Mouse (Mus musculus) ES-Bruce4 (cell line): ENCODE data around the gene Glrb. TPM values are rescaled to one million over a fixed set of nuclear protein-coding genes. Genes with fewer than 3 reads are reported as not detected.

Experiments
- H3K27ac ChIP-seq: 2 replicates; pipeline ENCODE4 v1.5.1; 2012; ENCODE audit warnings: low read length, inconsistent platforms; ENCODE audit not compliant: insufficient read depth
- H3K27me3 ChIP-seq: 2 replicates; pipeline ENCODE4 v1.6.1; 2012; ENCODE audit warnings: mild to moderate bottlenecking, low read length, inconsistent platforms; ENCODE audit not compliant: control insufficient read depth, poor library complexity, insufficient read depth, severe bottlenecking
- H3K36me3 ChIP-seq: 2 replicates; pipeline ENCODE4 v1.6.1; 2012; ENCODE audit warnings: inconsistent platforms, mild to moderate bottlenecking, low read length, moderate library complexity; ENCODE audit not compliant: control insufficient read depth, poor library complexity, insufficient read depth, severe bottlenecking
- H3K4me1 ChIP-seq: one replicate; pipeline ENCODE4 v1.8.1; 2011; ENCODE audit warnings: low read length; ENCODE audit not compliant: control insufficient read depth, insufficient read depth
- H3K4me3 ChIP-seq: 2 replicates; pipeline ENCODE4 v1.5.1; 2011; ENCODE audit warnings: low read depth, mild to moderate bottlenecking, low read length
- H3K9ac ChIP-seq: 2 replicates; pipeline ENCODE4 v1.6.1; 2012; ENCODE audit warnings: low read depth, mild to moderate bottlenecking, inconsistent platforms; ENCODE audit not compliant: poor library complexity, severe bottlenecking
- H3K9me3 ChIP-seq: replicated peaks from 2 replicates; pipeline ENCODE4 v1.6.1; 2012; ENCODE audit warnings: mild to moderate bottlenecking, low read length, inconsistent platforms; ENCODE audit not compliant: control insufficient read depth, poor library complexity, insufficient read depth, severe bottlenecking
- CTCF ChIP-seq: IDR thresholded peaks from one replicate; pipeline ENCODE4 v1.8.1; 2011; ENCODE audit warnings: low read depth, low read length
- EP300 ChIP-seq: IDR thresholded peaks from 2 replicates; pipeline ENCODE4 v1.6.1; 2011; ENCODE audit warnings: low read depth, low read length; ENCODE audit not compliant: insufficient read depth
- POLR2A ChIP-seq: IDR thresholded peaks from one replicate; pipeline ENCODE4 v1.8.1; 2011; ENCODE audit warnings: low read length; ENCODE audit not compliant: insufficient read depth
- polyA plus RNA-seq: library from polyadenylated mRNA; stranded (reverse); fragments of >200 nt; gene quantifications from 2 replicates; pipeline ENCODE4 v1.2.4, GENCODE M21; 2011; ENCODE audit warnings: low read depth; ENCODE audit not compliant: missing spikeins, insufficient read depth, insufficient read length

The Glrb gene
- polyA plus RNA-seq, 1 experiment = 1.2 TPM

DNA sequence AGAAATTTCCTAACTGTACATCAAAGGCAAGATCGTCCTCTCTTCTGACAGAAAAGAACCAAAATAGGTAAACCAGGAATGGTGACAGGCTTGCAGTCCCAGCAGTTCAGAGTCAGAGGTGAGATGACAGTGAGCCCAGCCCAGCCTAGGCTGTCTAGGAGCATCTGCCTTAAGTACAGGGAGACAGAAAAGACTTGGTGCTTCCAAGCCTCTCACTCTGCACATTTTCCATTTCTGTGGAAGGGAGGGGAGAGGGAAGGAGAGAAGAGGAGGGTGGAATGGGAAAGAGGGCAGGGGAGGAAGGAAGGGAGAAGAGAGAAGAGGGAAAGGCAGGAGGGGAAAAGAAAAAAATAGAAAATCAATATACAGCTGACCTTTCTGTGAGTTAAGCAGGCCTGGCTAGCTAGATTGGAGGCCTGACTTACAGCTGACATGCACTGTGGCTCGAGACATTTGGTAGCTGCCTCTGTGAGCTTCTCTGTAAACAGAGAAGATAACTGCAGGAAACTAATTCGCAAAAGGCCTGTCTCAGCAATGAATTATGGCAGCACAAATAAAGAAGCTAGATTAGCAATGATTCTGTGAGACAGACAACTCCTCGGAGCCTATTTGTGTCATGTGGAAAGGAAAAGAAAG, 20.3 kb downstream of the Glrb start:
- H3K9ac ChIP-seq = no peak overlapping the region
- H3K27me3 ChIP-seq = no peaks in the 10 kb centered on the region
- H3K27ac ChIP-seq = no peak overlapping the region
- TF ChIP-seq POLR2A = no peak
- TF ChIP-seq EP300 = no peak
- no peak for TF ChIP-seq CTCF
- no peaks in the 10 kb centered on the region for H3K36me3 ChIP-seq
- no peaks in the 10 kb centered on the region for H3K4me1 ChIP-seq
- no peak overlapping the region for H3K4me3 ChIP-seq
- H3K9me3 ChIP-seq = no peaks in the 10 kb centered on the region; the same call in 1 of the 2 replicates

DNA sequence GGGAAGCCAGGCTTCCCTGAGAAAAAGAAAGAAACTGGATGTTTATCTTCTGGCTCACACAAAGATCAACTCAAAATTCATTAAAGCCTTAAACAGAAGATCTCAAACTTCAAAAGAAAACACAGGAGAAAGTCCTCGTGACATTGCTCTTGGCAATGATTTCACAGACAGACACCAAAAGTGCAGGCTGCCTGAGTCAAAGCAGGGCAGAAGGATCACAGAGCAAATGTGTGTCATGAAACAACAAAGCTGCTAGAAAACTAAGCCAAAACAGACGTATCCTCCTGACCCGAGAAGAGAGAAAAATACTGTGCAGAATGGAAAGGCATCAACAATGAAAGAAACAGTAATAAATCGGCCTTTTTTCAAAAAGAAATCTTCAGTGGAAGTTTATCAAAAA, 22.4 kb downstream of the Glrb start:
- Histone ChIP-seq H3K9me3 (no peaks in the 10 kb centered on the region), H3K36me3 (no peaks in the 10 kb centered on the region), H3K9ac (no peak overlapping the region), H3K4me3 (no peak overlapping the region), H3K27me3 (no peaks in the 10 kb centered on the region), H3K4me1 (no peaks in the 10 kb centered on the region), H3K27ac (no peak overlapping the region)
- no peak for TF ChIP-seq EP300
- TF ChIP-seq CTCF = no peak

DNA sequence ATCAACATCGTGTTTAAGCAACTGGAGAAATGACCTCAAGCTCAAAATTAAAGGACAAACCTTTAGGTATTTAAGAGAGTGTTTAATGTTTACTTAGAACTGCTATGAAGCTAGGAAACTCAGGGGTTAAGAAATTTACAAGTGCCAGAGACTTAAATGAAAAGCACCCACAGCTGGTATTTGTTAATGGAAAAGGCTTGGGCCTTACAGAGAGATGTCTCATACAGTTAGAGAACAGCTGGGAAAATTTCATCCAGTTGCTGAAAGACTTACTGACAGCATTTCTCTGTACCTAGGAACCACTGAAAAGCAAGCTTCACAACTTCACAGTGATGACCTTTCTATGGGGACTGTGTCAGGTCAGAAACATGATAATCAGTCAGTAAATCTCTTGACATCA, 28.3 kb downstream of the Glrb start:
- H3K27me3 ChIP-seq = no peaks in the 10 kb centered on the region
- H3K9ac ChIP-seq = no peak overlapping the region
- H3K36me3 ChIP-seq = no peaks in the 10 kb centered on the region
- no peak overlapping the region for H3K27ac ChIP-seq
- TF ChIP-seq CTCF (no peak), EP300 (no peak), POLR2A (no peak)
- no peaks in the 10 kb centered on the region for H3K4me1 ChIP-seq
- no peak overlapping the region for H3K4me3 ChIP-seq
- no peaks in the 10 kb centered on the region for H3K9me3 ChIP-seq

DNA sequence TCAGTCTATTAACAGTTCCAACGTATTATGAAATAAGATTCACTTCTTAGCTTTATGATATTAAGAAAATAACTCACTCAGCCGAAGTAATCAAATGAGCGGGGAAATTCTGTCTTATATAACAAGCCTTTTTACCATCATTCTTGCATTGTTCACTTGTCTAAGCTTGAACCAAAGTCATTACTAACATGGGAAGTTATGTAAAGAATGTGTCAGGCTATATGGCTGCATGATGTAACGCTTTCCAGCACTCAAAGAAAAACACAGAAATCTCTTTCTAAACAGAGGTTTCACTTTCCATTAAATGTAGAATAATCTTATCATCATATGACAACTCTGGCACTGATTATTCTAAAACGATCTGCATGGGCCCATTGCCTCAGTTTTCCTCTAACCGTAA, 29.9 kb downstream of the Glrb start:
- Histone ChIP-seq H3K9me3 (no peaks in the 10 kb centered on the region), H3K36me3 (no peaks in the 10 kb centered on the region), H3K27me3 (no peaks in the 10 kb centered on the region), H3K4me1 (no peaks in the 10 kb centered on the region), H3K9ac (no peak overlapping the region), H3K27ac (no peak overlapping the region), H3K4me3 (no peak overlapping the region)
- TF ChIP-seq EP300 = no peak
- TF ChIP-seq CTCF = no peak
- TF ChIP-seq POLR2A = no peak

DNA sequence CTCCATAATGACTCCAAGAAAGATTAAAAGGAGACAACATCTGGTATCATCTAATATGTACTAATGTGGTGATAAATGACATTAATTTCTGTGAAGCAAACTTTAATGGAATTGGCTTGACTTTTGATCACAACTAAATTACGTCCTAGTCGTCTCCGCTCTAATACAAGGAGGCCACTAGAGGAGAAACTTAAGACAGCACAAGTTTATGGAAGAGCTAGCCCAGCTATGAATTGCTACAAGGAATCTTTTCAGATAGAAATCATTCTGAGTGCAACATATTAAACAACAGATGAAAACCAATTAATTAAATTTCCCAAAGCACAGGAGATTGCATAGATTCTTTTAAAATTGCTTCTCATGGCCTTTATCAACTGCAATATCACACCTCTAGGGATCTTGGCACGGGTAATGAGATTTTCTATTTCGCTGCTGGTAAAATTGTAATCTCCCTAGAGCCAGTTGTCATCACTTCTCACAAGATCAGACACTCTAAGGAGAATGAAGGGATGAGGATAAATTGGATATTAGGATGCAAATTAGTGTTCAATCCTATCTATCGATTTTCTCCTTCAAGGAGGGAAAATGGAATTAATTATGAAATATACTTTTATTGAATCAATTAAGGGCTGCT, 32.7 kb downstream of the Glrb start:
- no peaks in the 10 kb centered on the region for H3K27me3 ChIP-seq
- no peak overlapping the region for H3K27ac ChIP-seq
- TF ChIP-seq CTCF = no peak
- TF ChIP-seq POLR2A = no peak
- TF ChIP-seq EP300 = no peak
- no peaks in the 10 kb centered on the region for H3K4me1 ChIP-seq
- H3K9me3 ChIP-seq = no peaks in the 10 kb centered on the region
- no peak overlapping the region for H3K4me3 ChIP-seq
- H3K9ac ChIP-seq = no peak overlapping the region
- no peaks in the 10 kb centered on the region for H3K36me3 ChIP-seq

DNA sequence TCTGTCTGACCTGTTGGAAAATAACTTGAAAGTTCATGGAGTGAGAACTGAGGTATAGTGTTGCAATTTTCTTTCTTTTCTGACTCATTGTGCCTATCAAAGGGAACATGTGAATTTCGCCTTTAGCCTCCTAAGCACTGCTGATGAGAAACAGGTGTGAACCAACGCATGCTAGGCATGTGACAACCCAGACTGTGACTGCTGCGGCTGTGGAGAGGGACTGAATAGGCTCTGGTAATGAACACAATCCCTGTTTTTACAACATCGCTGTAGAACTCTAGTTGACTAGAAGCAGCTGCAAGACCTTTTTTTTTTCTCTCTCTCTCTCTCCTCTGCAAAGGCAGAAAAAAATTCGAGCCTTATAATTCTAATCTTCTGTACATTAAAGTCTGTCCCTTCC, 34.9 kb downstream of the Glrb start:
- Histone ChIP-seq H3K9ac (no peak overlapping the region), H3K27me3 (no peaks in the 10 kb centered on the region), H3K36me3 (no peaks in the 10 kb centered on the region), H3K4me1 (no peaks in the 10 kb centered on the region), H3K4me3 (no peak overlapping the region), H3K9me3 (no peaks in the 10 kb centered on the region), H3K27ac (no peak overlapping the region)
- no peak for TF ChIP-seq CTCF
- no peak for TF ChIP-seq EP300
- TF ChIP-seq POLR2A = no peak
